In genomic region chr10:104486226-104486944, GRCm38 (mm10) we compare ENCODE assay signal across 25 mouse cellular contexts.
A peak's percentile ranks its signal among the peaks of the same experiment; 100 is the strongest.
DNase-seq lines count a peak whose midpoint lies in the region; ATAC-seq and TF ChIP-seq lines count a peak whose summit lies in the region.
"Had no signal": no experiment of that assay in that cellular context is flagged by ENCODE, and none has a peak within 500 bp of the region (broad histone marks: within the 10 kb centered on the region; RNA-seq: fewer than 3 reads in every experiment).

No protein-coding gene starts in this region.

- H3K9me3 ChIP-seq in forebrain, embryonic 13.5 days (replicated peaks) = no peaks in the 10 kb centered on the region
- no peaks in the 10 kb centered on the region for H3K9me3 ChIP-seq in forebrain, embryonic 10.5 days
- H3K9me3 ChIP-seq in kidney, postnatal 0 days (replicated peaks; ENCODE audit: low read length) = no peaks in the 10 kb centered on the region
- H3K9me3 ChIP-seq in neural tube, embryonic 11.5 days (ENCODE audit: control insufficient read depth, low read length) = no peaks in the 10 kb centered on the region
- H3K9me3 ChIP-seq: hindbrain, embryonic 13.5 days; neural tube, embryonic 13.5 days had no signal

- DNase-seq in forebrain, embryonic 10.5 days (ENCODE audit: extremely low spot score, low spot score) = no peak
- DNase-seq in kidney, postnatal 0 days (ENCODE audit: low spot score) = no peak
- DNase-seq in kidney, postnatal 4 days = no peak
- no peak for DNase-seq in neural tube, embryonic 11.5 days (ENCODE audit: low spot score)
- no peak for DNase-seq in neural tube, embryonic 10.5 days (ENCODE audit: extremely low spot score, low spot score)
- no peak for DNase-seq in urinary bladder, postnatal 14 days (ENCODE audit: low spot score)
- DNase-seq: cerebellum, adult 11 months; cerebellum, adult 9-10 months; cerebellum, postnatal 36 days; heart, postnatal 14 days; kidney, adult 9 months; kidney, postnatal 36 days; layer of hippocampus, postnatal 36 days; left cerebral cortex, postnatal 4 days; lung, postnatal 36 days; midbrain, embryonic 14.5 days; thymus, adult 2 months; thymus, postnatal 36 days had no signal

- peak; percentile 36; the same call in 1 of the 2 replicates for ATAC-seq in forebrain, embryonic 13.5 days
- ATAC-seq in kidney, postnatal 0 days (replicated peaks; ENCODE audit: low FRiP score, low read depth) = 0 out of 2 replicates have a peak, but pooled peaks have one; percentile 13
- peak; percentile 52 for ATAC-seq in neural tube, embryonic 11.5 days (ENCODE audit: insufficient read depth, low FRiP score, low TSS enrichment)
- ATAC-seq: CD4-positive, CD25-positive, alpha-beta regulatory T cell, adult 4 months; forebrain, embryonic 16.5 days; intestine, postnatal 0 days had no signal

- no peak overlapping the region for H3K4me3 ChIP-seq in forebrain, embryonic 13.5 days
- H3K4me3 ChIP-seq in forebrain, embryonic 10.5 days = no peak overlapping the region
- H3K4me3 ChIP-seq in kidney, postnatal 0 days (replicated peaks; ENCODE audit: low read depth, low read length) = no peak overlapping the region
- H3K4me3 ChIP-seq in neural tube, embryonic 11.5 days (ENCODE audit: low read depth, low read length) = no peak overlapping the region
- H3K4me3 ChIP-seq: erythroblast, embryonic 14.5 days; hindbrain, embryonic 13.5 days; neural tube, embryonic 13.5 days had no signal

- H3K27me3 ChIP-seq in forebrain, embryonic 13.5 days = no peaks in the 10 kb centered on the region
- H3K27me3 ChIP-seq in forebrain, embryonic 10.5 days (ENCODE audit: poor library complexity, severe bottlenecking) = no peaks in the 10 kb centered on the region
- H3K27me3 ChIP-seq in kidney, postnatal 0 days (ENCODE audit: insufficient read depth, low read length) = no peaks in the 10 kb centered on the region
- no peaks in the 10 kb centered on the region for H3K27me3 ChIP-seq in neural tube, embryonic 11.5 days (ENCODE audit: control insufficient read depth, insufficient read depth, low read length)
- H3K27me3 ChIP-seq: hindbrain, embryonic 13.5 days; neural tube, embryonic 13.5 days had no signal

- H3K36me3 ChIP-seq in forebrain, embryonic 13.5 days (ENCODE audit: poor library complexity, severe bottlenecking) = no peaks in the 10 kb centered on the region
- H3K36me3 ChIP-seq in forebrain, embryonic 10.5 days (replicated peaks) = no peaks in the 10 kb centered on the region
- H3K36me3 ChIP-seq in kidney, postnatal 0 days (ENCODE audit: insufficient read depth, low read length) = no peaks in the 10 kb centered on the region
- no peaks in the 10 kb centered on the region for H3K36me3 ChIP-seq in neural tube, embryonic 11.5 days (ENCODE audit: control insufficient read depth, insufficient read depth, low read length)
- H3K36me3 ChIP-seq: hindbrain, embryonic 13.5 days; neural tube, embryonic 13.5 days had no signal

- no peak overlapping the region for H3K9ac ChIP-seq in forebrain, embryonic 13.5 days
- no peak overlapping the region for H3K9ac ChIP-seq in kidney, postnatal 0 days (ENCODE audit: low read depth, low read length)
- no peak overlapping the region for H3K9ac ChIP-seq in neural tube, embryonic 11.5 days (ENCODE audit: low read length)
- H3K9ac ChIP-seq: hindbrain, embryonic 13.5 days; neural tube, embryonic 13.5 days had no signal

- TF ChIP-seq CTCF in kidney, postnatal 0 days (IDR thresholded peaks at IDR 0.05; ENCODE audit: low read depth) = no peak

- WGBS in forebrain, embryonic 13.5 days = 90% methylated on average over 5 of the region's 5 CpGs
- WGBS in forebrain, embryonic 10.5 days = 87% methylated on average over 5 of the region's 5 CpGs
- 95% methylated on average over 5 of the region's 5 CpGs for WGBS in kidney, postnatal 0 days
- WGBS in neural tube, embryonic 11.5 days = 94% methylated on average over 5 of the region's 5 CpGs

- no peak overlapping the region for H3K4me2 ChIP-seq in forebrain, embryonic 13.5 days
- H3K4me2 ChIP-seq in kidney, postnatal 0 days (ENCODE audit: low read length) = no peak overlapping the region
- no peak overlapping the region for H3K4me2 ChIP-seq in neural tube, embryonic 11.5 days (ENCODE audit: low read depth)
- H3K4me2 ChIP-seq: hindbrain, embryonic 13.5 days; neural tube, embryonic 13.5 days had no signal

- H3K27ac ChIP-seq in forebrain, embryonic 13.5 days = no peak overlapping the region
- no peak overlapping the region for H3K27ac ChIP-seq in forebrain, embryonic 10.5 days
- H3K27ac ChIP-seq in kidney, postnatal 0 days = no peak overlapping the region
- no peak overlapping the region for H3K27ac ChIP-seq in neural tube, embryonic 11.5 days (ENCODE audit: low read depth, low read length)
- H3K27ac ChIP-seq: hindbrain, embryonic 13.5 days; neural tube, embryonic 13.5 days had no signal

- H3K4me1 ChIP-seq in forebrain, embryonic 13.5 days = no peaks in the 10 kb centered on the region
- no peaks in the 10 kb centered on the region for H3K4me1 ChIP-seq in forebrain, embryonic 10.5 days
- H3K4me1 ChIP-seq in kidney, postnatal 0 days (replicated peaks; ENCODE audit: insufficient read depth, low read length) = no peaks in the 10 kb centered on the region
- H3K4me1 ChIP-seq in neural tube, embryonic 11.5 days (ENCODE audit: control insufficient read depth, insufficient read depth, low read length) = no peaks in the 10 kb centered on the region
- H3K4me1 ChIP-seq: hindbrain, embryonic 13.5 days; neural tube, embryonic 13.5 days had no signal
